Mouse (Mus musculus): ENCODE results near the gene Carnmt1. TPM values are rescaled to one million over a fixed set of nuclear protein-coding genes. Genes with fewer than 3 reads are reported as not detected.

Gene Carnmt1
- polyA plus RNA-seq, 1 experiment from 2014 or later = 42.1 TPM

Other genes with a start within 250 kb of the Carnmt1 start
- gene Ostf1, start 38.9 kb upstream of the Carnmt1 start, polyA plus RNA-seq (2016; fragmentation: Nextera tagmentation; extraction: Ambion mirVana) = 45.8 and 53.1 TPM in 2 replicates
- gene Nmrk1, start 38.8 kb upstream of the Carnmt1 start, polyA plus RNA-seq (2016; fragmentation: Nextera tagmentation; extraction: Ambion mirVana) = 13.9 and 15.6 TPM in 2 replicates
- gene D030056L22Rik, start 42.4 kb downstream of the Carnmt1 start, polyA plus RNA-seq (2016; fragmentation: Nextera tagmentation; extraction: Ambion mirVana) = 41.1 and 42.2 TPM in 2 replicates
- gene Trpm6, start 79.2 kb downstream of the Carnmt1 start, polyA plus RNA-seq (2016; fragmentation: Nextera tagmentation; extraction: Ambion mirVana) = 0.43 and 0.53 TPM in 2 replicates